Mouse (Mus musculus): Measurements from ENCODE around the gene Dlx5. TPM values are rescaled to one million over a fixed set of nuclear protein-coding genes. Genes with fewer than 3 reads are reported as not detected.

Dlx5 gene
- 38.0 and 40.2 TPM in 2 replicates for polyA plus RNA-seq (2014; fragmentation: Nextera tagmentation; extraction: Ambion mirVana)

GRCm38 (mm10) chr6:6881638-6882190, at the start of gene Dlx5:
TSS of gene Dlx5 (minus strand) at chr6:6882085.
- Histone ChIP-seq H3K9me3 (ENCODE audit: control insufficient read depth, low read length) (no peaks in the 10 kb centered on the region), H3K4me1 (ENCODE audit: control insufficient read depth, insufficient read depth, low read length) (peaks cover 5% of the 10 kb centered on the region; the same call in 1 of the 2 replicates), H3K4me3 (ENCODE audit: low read depth, low read length) (peak within 1 kb of the TSS; percentile 69), H3K27me3 (replicated peaks; ENCODE audit: control insufficient read depth, insufficient read depth, low read length) (peaks cover 59% of the 10 kb centered on the region), H3K27ac (replicated peaks; ENCODE audit: low read depth, low read length) (peak within 1 kb of the TSS; percentile 88), H3K4me2 (ENCODE audit: low read depth, low read length) (peak within 1 kb of the TSS; percentile 74), H3K36me3 (ENCODE audit: control insufficient read depth, insufficient read depth, low read length) (peaks cover 4% of the 10 kb centered on the region; the same call in 1 of the 2 replicates), H3K9ac (ENCODE audit: low read depth, low read length) (peak within 1 kb of the TSS; percentile 91)
- peak; percentile 97 for DNase-seq (ENCODE audit: low spot score)
- peak; percentile 95 for ATAC-seq (ENCODE audit: low read depth)
- under 1% methylated on average over 24 of the region's 42 CpGs for WGBS

DNA sequence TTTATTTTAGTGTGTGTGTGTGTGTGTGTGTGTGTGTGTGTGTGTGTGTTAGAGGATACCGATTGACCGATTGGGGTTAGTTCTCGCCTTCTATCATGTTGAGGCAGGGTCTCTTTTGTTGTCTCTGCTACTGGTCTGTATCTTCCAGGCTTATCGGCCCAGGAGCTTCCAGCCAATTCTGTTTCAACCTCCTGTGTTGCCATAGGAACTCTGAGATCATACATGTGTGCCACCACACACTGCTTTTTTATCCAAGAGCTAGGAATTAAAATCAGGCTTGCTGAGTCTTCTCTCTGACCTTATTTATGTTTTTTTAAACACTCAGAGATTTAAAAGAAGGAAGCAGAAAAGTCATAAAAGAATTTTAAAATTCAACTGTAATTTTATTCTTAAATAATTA, 49.6 kb upstream of the Dlx5 start:
- no peak for DNase-seq (ENCODE audit: low spot score)
- H3K27me3 ChIP-seq (replicated peaks; ENCODE audit: control insufficient read depth, insufficient read depth, low read length) = no peaks in the 10 kb centered on the region
- H3K4me2 ChIP-seq (ENCODE audit: low read depth, low read length) = no peak overlapping the region
- ATAC-seq (ENCODE audit: low read depth) = no peak
- no peaks in the 10 kb centered on the region for H3K36me3 ChIP-seq (ENCODE audit: control insufficient read depth, insufficient read depth, low read length)
- H3K9ac ChIP-seq (ENCODE audit: low read depth, low read length) = no peak overlapping the region
- no peak overlapping the region for H3K27ac ChIP-seq (replicated peaks; ENCODE audit: low read depth, low read length)
- no peaks in the 10 kb centered on the region for H3K4me1 ChIP-seq (ENCODE audit: control insufficient read depth, insufficient read depth, low read length)
- no peaks in the 10 kb centered on the region for H3K9me3 ChIP-seq (ENCODE audit: control insufficient read depth, low read length)
- 87% methylated on average over 4 of the region's 4 CpGs for WGBS
- no peak overlapping the region for H3K4me3 ChIP-seq (ENCODE audit: low read depth, low read length)

- Histone ChIP-seq H3K4me3 (ENCODE audit: low read depth, low read length) (no peak overlapping the region), H3K9me3 (ENCODE audit: control insufficient read depth, low read length) (no peaks in the 10 kb centered on the region), H3K36me3 (ENCODE audit: control insufficient read depth, insufficient read depth, low read length) (no peaks in the 10 kb centered on the region), H3K4me2 (ENCODE audit: low read depth, low read length) (no peak overlapping the region), H3K27ac (replicated peaks; ENCODE audit: low read depth, low read length) (no peak overlapping the region), H3K4me1 (ENCODE audit: control insufficient read depth, insufficient read depth, low read length) (no peaks in the 10 kb centered on the region), H3K9ac (ENCODE audit: low read depth, low read length) (no peak overlapping the region), H3K27me3 (replicated peaks; ENCODE audit: control insufficient read depth, insufficient read depth, low read length) (no peaks in the 10 kb centered on the region)
- 78% methylated on average over 4 of the region's 4 CpGs for WGBS
- ATAC-seq (ENCODE audit: low read depth) (no peak), DNase-seq (ENCODE audit: low spot score) (no peak)
These were observed 48.9 kb upstream of the Dlx5 start for GRCm38 (mm10) chr6:6930831-6931230.

- H3K9me3 ChIP-seq (ENCODE audit: control insufficient read depth, low read length) = no peaks in the 10 kb centered on the region
- H3K36me3 ChIP-seq (ENCODE audit: control insufficient read depth, insufficient read depth, low read length) = no peaks in the 10 kb centered on the region
- no peaks in the 10 kb centered on the region for H3K27me3 ChIP-seq (replicated peaks; ENCODE audit: control insufficient read depth, insufficient read depth, low read length)
- H3K4me1 ChIP-seq (ENCODE audit: control insufficient read depth, insufficient read depth, low read length) = no peaks in the 10 kb centered on the region
- no peak overlapping the region for H3K4me2 ChIP-seq (ENCODE audit: low read depth, low read length)
- ATAC-seq (ENCODE audit: low read depth) (no peak), DNase-seq (ENCODE audit: low spot score) (no peak)
- 48% methylated on average over 1 of the region's 1 CpGs for WGBS
- no peak overlapping the region for H3K4me3 ChIP-seq (ENCODE audit: low read depth, low read length)
- H3K27ac ChIP-seq (replicated peaks; ENCODE audit: low read depth, low read length) = no peak overlapping the region
- H3K9ac ChIP-seq (ENCODE audit: low read depth, low read length) = no peak overlapping the region
These were observed 43.4 kb upstream of the Dlx5 start for GRCm38 (mm10) chr6:6925264-6925663.

DNA sequence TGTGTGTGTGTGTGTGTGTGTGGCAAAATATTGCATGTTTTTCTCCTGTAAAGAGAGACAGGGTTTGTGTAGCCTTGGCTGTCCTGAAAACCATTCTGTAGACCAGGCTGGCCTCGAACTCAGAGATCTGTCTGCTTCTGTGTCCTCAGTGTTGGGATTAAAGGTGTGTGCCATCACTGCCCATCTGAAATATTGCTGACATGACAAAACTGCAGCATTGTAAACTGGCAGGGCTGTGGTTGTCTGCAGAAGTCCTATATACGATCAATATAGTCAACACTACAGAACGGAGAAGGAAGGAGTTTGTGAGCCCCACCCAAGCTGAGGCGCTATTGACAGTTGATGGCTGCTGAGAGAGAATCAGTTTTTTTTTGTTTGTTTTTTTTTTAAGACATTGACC, 35.4 kb upstream of the Dlx5 start:
- WGBS = over 99% methylated on average over 4 of the region's 4 CpGs
- Histone ChIP-seq H3K4me1 (ENCODE audit: control insufficient read depth, insufficient read depth, low read length) (no peaks in the 10 kb centered on the region), H3K9ac (ENCODE audit: low read depth, low read length) (no peak overlapping the region), H3K4me2 (ENCODE audit: low read depth, low read length) (no peak overlapping the region), H3K36me3 (ENCODE audit: control insufficient read depth, insufficient read depth, low read length) (no peaks in the 10 kb centered on the region), H3K27me3 (replicated peaks; ENCODE audit: control insufficient read depth, insufficient read depth, low read length) (no peaks in the 10 kb centered on the region), H3K9me3 (ENCODE audit: control insufficient read depth, low read length) (no peaks in the 10 kb centered on the region), H3K4me3 (ENCODE audit: low read depth, low read length) (no peak overlapping the region), H3K27ac (replicated peaks; ENCODE audit: low read depth, low read length) (no peak overlapping the region)
- DNase-seq (ENCODE audit: low spot score) (no peak), ATAC-seq (ENCODE audit: low read depth) (no peak)

DNA sequence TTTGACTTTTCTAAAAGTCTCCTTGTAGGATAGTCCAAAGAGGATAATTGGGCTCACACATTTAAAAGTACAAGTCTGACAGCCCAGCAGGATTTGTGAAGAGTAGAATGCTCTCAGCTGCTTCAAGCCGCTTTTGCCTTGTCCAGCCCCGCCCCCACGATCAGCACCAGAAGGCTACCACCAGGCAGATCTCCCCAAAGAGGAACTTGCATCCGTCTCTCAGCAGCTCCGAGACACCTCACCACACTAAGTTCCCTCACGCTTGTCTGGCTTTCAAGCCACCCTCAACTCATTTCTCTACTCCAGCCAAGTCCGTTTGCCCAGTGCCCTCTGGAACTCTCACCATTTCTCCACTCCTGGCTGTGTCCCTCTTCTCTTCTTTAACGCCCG, 33.6 kb upstream of the Dlx5 start:
- WGBS = 52% methylated on average over 9 of the region's 9 CpGs

GRCm38 (mm10) chr6:6914849-6915525, 33.1 kb upstream of the Dlx5 start:
- DNase-seq (ENCODE audit: low spot score) (peak; percentile 75), ATAC-seq (ENCODE audit: low read depth) (peak; percentile 79; the same call in 1 of the 2 replicates)
- no peak overlapping the region for H3K4me2 ChIP-seq (ENCODE audit: low read depth, low read length)
- no peaks in the 10 kb centered on the region for H3K4me1 ChIP-seq (ENCODE audit: control insufficient read depth, insufficient read depth, low read length)
- H3K36me3 ChIP-seq (ENCODE audit: control insufficient read depth, insufficient read depth, low read length) = no peaks in the 10 kb centered on the region
- H3K9ac ChIP-seq (ENCODE audit: low read depth, low read length) = no peak overlapping the region
- no peak overlapping the region for H3K27ac ChIP-seq (replicated peaks; ENCODE audit: low read depth, low read length)
- no peak overlapping the region for H3K4me3 ChIP-seq (ENCODE audit: low read depth, low read length)
- no peaks in the 10 kb centered on the region for H3K9me3 ChIP-seq (ENCODE audit: control insufficient read depth, low read length)
- WGBS = 32% methylated on average over 5 of the region's 5 CpGs
- H3K27me3 ChIP-seq (replicated peaks; ENCODE audit: control insufficient read depth, insufficient read depth, low read length) = no peaks in the 10 kb centered on the region

More for the DNA sequence above, 33.6 kb upstream of the Dlx5 start:
- Histone ChIP-seq H3K27me3 (replicated peaks; ENCODE audit: control insufficient read depth, insufficient read depth, low read length) (no peaks in the 10 kb centered on the region), H3K9ac (ENCODE audit: low read depth, low read length) (no peak overlapping the region), H3K4me3 (ENCODE audit: low read depth, low read length) (no peak overlapping the region), H3K9me3 (ENCODE audit: control insufficient read depth, low read length) (no peaks in the 10 kb centered on the region), H3K4me1 (ENCODE audit: control insufficient read depth, insufficient read depth, low read length) (no peaks in the 10 kb centered on the region), H3K4me2 (ENCODE audit: low read depth, low read length) (no peak overlapping the region), H3K36me3 (ENCODE audit: control insufficient read depth, insufficient read depth, low read length) (no peaks in the 10 kb centered on the region), H3K27ac (replicated peaks; ENCODE audit: low read depth, low read length) (no peak overlapping the region)
- ATAC-seq (ENCODE audit: low read depth) (no peak), DNase-seq (ENCODE audit: low spot score) (no peak)

DNA sequence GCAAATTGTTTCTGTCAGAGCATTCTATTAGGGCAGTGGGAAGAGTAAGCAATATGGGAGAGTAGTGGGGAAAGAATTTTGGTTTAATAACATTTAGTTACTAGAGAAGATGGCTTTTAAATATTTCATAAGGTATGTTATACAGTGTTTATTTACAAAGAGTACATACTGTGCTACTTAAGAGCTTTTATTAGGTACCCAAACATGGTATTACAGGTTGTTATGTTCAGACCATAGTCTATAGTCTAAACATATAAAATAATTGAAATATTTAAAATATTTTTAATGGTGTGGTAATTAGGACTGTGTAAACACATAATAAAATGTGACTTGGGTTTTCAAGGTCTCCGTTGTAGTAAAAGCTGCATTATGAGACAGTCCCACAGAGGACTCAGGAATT, 32.4 kb upstream of the Dlx5 start:
- WGBS = 78% methylated on average over 1 of the region's 1 CpGs
- H3K9me3 ChIP-seq (ENCODE audit: control insufficient read depth, low read length) = no peaks in the 10 kb centered on the region
- DNase-seq (ENCODE audit: low spot score) (no peak), ATAC-seq (ENCODE audit: low read depth) (no peak)
- peaks cover 4% of the 10 kb centered on the region; the same call in 1 of the 2 replicates for H3K4me1 ChIP-seq (ENCODE audit: control insufficient read depth, insufficient read depth, low read length)
- H3K36me3 ChIP-seq (ENCODE audit: control insufficient read depth, insufficient read depth, low read length) = no peaks in the 10 kb centered on the region
- H3K4me3 ChIP-seq (ENCODE audit: low read depth, low read length) = no peak overlapping the region
- H3K27me3 ChIP-seq (replicated peaks; ENCODE audit: control insufficient read depth, insufficient read depth, low read length) = no peaks in the 10 kb centered on the region
- no peak overlapping the region for H3K9ac ChIP-seq (ENCODE audit: low read depth, low read length)
- no peak overlapping the region for H3K27ac ChIP-seq (replicated peaks; ENCODE audit: low read depth, low read length)
- no peak overlapping the region for H3K4me2 ChIP-seq (ENCODE audit: low read depth, low read length)

DNA sequence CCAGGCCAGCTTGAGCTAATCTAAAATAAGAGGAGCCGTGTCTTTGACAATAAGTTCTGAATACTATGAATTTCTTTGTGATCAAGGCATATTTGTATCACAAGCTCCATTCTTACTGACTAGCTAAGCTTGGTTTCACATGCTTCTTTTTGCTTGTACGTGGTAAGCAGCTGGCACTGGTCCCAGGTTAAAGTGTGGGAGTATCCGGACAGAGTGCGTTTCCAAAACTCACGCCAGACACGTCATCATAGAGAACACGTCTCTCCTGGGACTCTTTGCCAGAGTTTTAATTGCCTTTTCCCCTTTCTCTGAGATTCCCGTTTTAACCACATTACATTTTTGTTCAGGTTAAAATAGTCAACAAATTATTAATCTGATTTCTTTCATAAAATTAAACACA, 27.7 kb upstream of the Dlx5 start:
- no peaks in the 10 kb centered on the region for H3K9me3 ChIP-seq (ENCODE audit: control insufficient read depth, low read length)
- ATAC-seq (ENCODE audit: low read depth) = no peak
- DNase-seq (ENCODE audit: low spot score) = peak; percentile 68
- no peaks in the 10 kb centered on the region for H3K36me3 ChIP-seq (ENCODE audit: control insufficient read depth, insufficient read depth, low read length)
- no peak overlapping the region for H3K9ac ChIP-seq (ENCODE audit: low read depth, low read length)
- H3K27me3 ChIP-seq (replicated peaks; ENCODE audit: control insufficient read depth, insufficient read depth, low read length) = no peaks in the 10 kb centered on the region
- no peak overlapping the region for H3K4me3 ChIP-seq (ENCODE audit: low read depth, low read length)
- H3K4me2 ChIP-seq (ENCODE audit: low read depth, low read length) = no peak overlapping the region
- peaks cover 6% of the 10 kb centered on the region; the same call in 1 of the 2 replicates for H3K4me1 ChIP-seq (ENCODE audit: control insufficient read depth, insufficient read depth, low read length)
- WGBS = 55% methylated on average over 8 of the region's 8 CpGs
- no peak overlapping the region for H3K27ac ChIP-seq (replicated peaks; ENCODE audit: low read depth, low read length)
